Mouse (Mus musculus): ENCODE data around the gene Kcnn3. TPM values are rescaled to one million over a fixed set of nuclear protein-coding genes. Genes with fewer than 3 reads are reported as not detected.
A peak's percentile ranks its signal among the peaks of the same experiment; 100 is the strongest.

Kcnn3 gene
- polyA plus RNA-seq, 1 experiment from 2014 or later: 1.1 TPM

- Histone ChIP-seq H3K9me3 (no peaks in the 10 kb centered on the region), H3K4me3 (no peak overlapping the region), H3K27me3 (ENCODE audit: insufficient read depth, poor library complexity, severe bottlenecking) (no peaks in the 10 kb centered on the region), H3K36me3 (no peaks in the 10 kb centered on the region), H3K27ac (no peak overlapping the region), H3K4me1 (peaks cover 7% of the 10 kb centered on the region; the same call in 1 of the 2 replicates)
- 79% methylated on average over 12 of the region's 12 CpGs for WGBS
- DNase-seq (ENCODE audit: low spot score): no peak
These were observed 152.8 kb downstream of the Kcnn3 start for GRCm38 (mm10) chr3:89672573-89673317.

- H3K27ac ChIP-seq: no peak overlapping the region
- peaks cover 10% of the 10 kb centered on the region; the same call in 1 of the 2 replicates for H3K27me3 ChIP-seq (ENCODE audit: insufficient read depth, poor library complexity, severe bottlenecking)
- H3K4me3 ChIP-seq: no peak overlapping the region
- DNase-seq (ENCODE audit: low spot score): no peak
- H3K4me1 ChIP-seq: no peaks in the 10 kb centered on the region
- no peaks in the 10 kb centered on the region for H3K9me3 ChIP-seq
- no peaks in the 10 kb centered on the region for H3K36me3 ChIP-seq
- 78% methylated on average over 5 of the region's 5 CpGs for WGBS
These were observed 157.7 kb downstream of the Kcnn3 start for GRCm38 (mm10) chr3:89677617-89678016.

- H3K4me3 ChIP-seq: no peak overlapping the region
- H3K27me3 ChIP-seq (ENCODE audit: insufficient read depth, poor library complexity, severe bottlenecking): peaks cover 33% of the 10 kb centered on the region; the same call in 1 of the 2 replicates
- H3K27ac ChIP-seq: no peak overlapping the region
- no peak for DNase-seq (ENCODE audit: low spot score)
- WGBS: 34% methylated on average over 5 of the region's 5 CpGs
- H3K4me1 ChIP-seq: peaks cover 6% of the 10 kb centered on the region; the same call in 1 of the 2 replicates
- H3K9me3 ChIP-seq: no peaks in the 10 kb centered on the region
- no peaks in the 10 kb centered on the region for H3K36me3 ChIP-seq
These were observed 166.1 kb downstream of the Kcnn3 start for GRCm38 (mm10) chr3:89686031-89686430.

GRCm38 (mm10) chr3:89688694-89689581 is 169.0 kb downstream of the Kcnn3 start:
- peak; percentile 90 for DNase-seq (ENCODE audit: low spot score)
- WGBS: 7% methylated on average over 25 of the region's 25 CpGs
- peak overlapping the region; percentile 74 for H3K27ac ChIP-seq
- H3K9me3 ChIP-seq: no peaks in the 10 kb centered on the region; the same call in 1 of the 2 replicates
- peaks cover 16% of the 10 kb centered on the region; the same call in 1 of the 2 replicates for H3K27me3 ChIP-seq (ENCODE audit: insufficient read depth, poor library complexity, severe bottlenecking)
- H3K4me3 ChIP-seq: peak overlapping the region; percentile 59
- H3K4me1 ChIP-seq: peaks cover 6% of the 10 kb centered on the region; the same call in 1 of the 2 replicates
- no peaks in the 10 kb centered on the region for H3K36me3 ChIP-seq

DNA sequence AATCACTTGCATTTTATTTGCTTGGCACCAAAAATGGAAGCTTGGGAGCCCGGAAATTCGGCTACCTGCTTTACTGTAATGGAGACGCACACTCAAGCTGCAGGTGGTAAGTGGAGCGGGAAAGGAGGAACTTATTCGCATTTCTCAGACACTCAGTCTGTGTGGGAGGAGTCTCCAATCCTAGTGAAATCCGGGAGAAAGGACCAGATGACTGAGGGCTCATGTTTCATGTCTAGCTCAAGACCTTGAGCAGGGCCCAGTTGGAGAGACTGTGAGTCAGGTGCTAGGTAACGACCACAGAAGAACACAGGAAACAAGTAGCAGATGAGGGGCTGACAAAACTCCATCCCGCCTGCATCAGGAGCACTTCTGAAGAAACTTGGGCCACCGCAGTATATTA is 171.8 kb downstream of the Kcnn3 start:
- no peaks in the 10 kb centered on the region; the same call in 1 of the 2 replicates for H3K9me3 ChIP-seq
- WGBS: 64% methylated on average over 9 of the region's 9 CpGs
- H3K27ac ChIP-seq: no peak overlapping the region
- H3K4me3 ChIP-seq: no peak overlapping the region
- DNase-seq (ENCODE audit: low spot score): no peak
- H3K27me3 ChIP-seq (ENCODE audit: insufficient read depth, poor library complexity, severe bottlenecking): peaks cover 14% of the 10 kb centered on the region; the same call in 1 of the 2 replicates
- peaks cover 6% of the 10 kb centered on the region; the same call in 1 of the 2 replicates for H3K4me1 ChIP-seq
- H3K36me3 ChIP-seq: no peaks in the 10 kb centered on the region

DNA sequence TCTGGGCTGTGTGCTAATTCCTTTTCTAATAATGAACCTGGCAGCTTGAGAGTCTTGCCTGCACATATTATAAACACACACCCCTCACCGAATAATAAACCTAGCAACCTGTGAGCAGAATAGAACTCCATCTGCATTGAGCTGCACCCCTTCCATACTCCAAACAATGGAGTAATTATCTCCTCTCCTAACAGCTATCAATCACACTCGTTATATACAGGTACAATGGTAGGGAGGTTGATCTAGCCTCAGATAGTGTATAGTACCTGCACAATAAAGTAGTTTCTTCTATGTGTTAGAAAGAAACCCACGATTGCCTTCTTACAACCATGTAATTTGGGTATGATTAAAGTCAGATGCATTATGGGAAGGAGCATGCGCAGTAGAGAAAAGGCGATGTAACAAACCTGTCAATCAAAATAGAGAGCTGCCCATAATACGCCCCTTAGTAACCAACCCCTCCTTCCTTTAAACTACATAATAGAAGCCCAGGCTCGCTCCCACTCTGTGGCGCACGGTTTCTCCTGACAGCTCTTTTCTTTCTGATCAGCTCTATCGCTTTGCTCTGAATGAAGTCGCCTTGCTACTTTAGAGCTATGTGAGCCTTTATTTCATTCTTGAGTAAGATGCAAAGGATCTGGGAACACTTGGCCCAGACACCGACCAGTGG is 176.3 kb downstream of the Kcnn3 start:
- H3K9me3 ChIP-seq: no peaks in the 10 kb centered on the region; the same call in 1 of the 2 replicates
- no peak for DNase-seq (ENCODE audit: low spot score)
- H3K27ac ChIP-seq: no peak overlapping the region
- peaks cover 5% of the 10 kb centered on the region; the same call in 1 of the 2 replicates for H3K4me1 ChIP-seq
- H3K4me3 ChIP-seq: no peak overlapping the region
- WGBS: 85% methylated on average over 12 of the region's 12 CpGs
- H3K27me3 ChIP-seq (ENCODE audit: insufficient read depth, poor library complexity, severe bottlenecking): no peaks in the 10 kb centered on the region; the same call in 1 of the 2 replicates
- H3K36me3 ChIP-seq: no peaks in the 10 kb centered on the region

DNA sequence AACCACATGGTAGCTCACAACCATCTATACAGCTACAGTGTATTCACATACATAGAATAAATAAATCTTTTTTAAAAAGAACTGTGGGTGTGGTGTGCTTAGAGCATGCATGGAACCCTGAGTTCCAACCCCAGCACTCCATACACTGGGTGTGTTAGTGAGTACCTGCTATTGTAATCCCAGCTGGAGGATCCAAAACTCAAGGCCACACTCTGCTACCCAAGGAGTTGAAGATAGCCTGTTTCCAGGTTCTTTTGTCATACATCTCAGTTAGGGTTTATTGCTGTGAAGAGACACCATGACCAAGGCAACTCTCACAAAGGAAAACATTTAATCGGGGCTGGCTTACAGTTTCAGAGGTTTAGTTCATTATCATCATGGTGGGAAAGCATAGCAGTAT is 179.0 kb downstream of the Kcnn3 start:
- Histone ChIP-seq H3K36me3 (no peaks in the 10 kb centered on the region), H3K27ac (no peak overlapping the region), H3K27me3 (ENCODE audit: insufficient read depth, poor library complexity, severe bottlenecking) (peaks cover 6% of the 10 kb centered on the region; the same call in 1 of the 2 replicates), H3K4me1 (peaks cover 5% of the 10 kb centered on the region; the same call in 1 of the 2 replicates), H3K9me3 (no peaks in the 10 kb centered on the region), H3K4me3 (no peak overlapping the region)
- WGBS: 63% methylated on average over 1 of the region's 1 CpGs
- DNase-seq (ENCODE audit: low spot score): no peak

DNA sequence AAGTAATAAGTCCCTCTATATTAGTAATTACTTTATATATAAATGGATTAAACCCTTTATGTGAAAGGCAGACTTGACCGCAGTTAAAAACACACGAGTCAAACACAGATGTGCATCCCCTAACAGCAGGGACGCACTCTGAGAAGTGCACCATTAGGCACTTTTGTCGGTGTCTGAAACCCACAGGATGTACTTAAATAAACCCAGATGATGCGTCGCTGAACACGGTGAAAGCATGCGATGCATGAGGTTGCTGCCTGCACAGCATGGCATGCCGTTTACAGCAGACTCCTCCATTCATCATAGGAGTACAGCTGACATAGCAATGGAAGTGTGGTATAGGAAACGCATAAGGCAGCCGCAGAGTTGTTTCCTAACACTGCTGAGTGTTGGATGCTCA is 180.5 kb downstream of the Kcnn3 start:
- H3K27me3 ChIP-seq (ENCODE audit: insufficient read depth, poor library complexity, severe bottlenecking): peaks cover 6% of the 10 kb centered on the region; the same call in 1 of the 2 replicates
- H3K27ac ChIP-seq: no peak overlapping the region
- no peak overlapping the region for H3K4me3 ChIP-seq
- H3K36me3 ChIP-seq: no peaks in the 10 kb centered on the region
- no peaks in the 10 kb centered on the region for H3K9me3 ChIP-seq
- H3K4me1 ChIP-seq: peaks cover 5% of the 10 kb centered on the region; the same call in 1 of the 2 replicates
- DNase-seq (ENCODE audit: low spot score): no peak
- 86% methylated on average over 11 of the region's 11 CpGs for WGBS

DNA sequence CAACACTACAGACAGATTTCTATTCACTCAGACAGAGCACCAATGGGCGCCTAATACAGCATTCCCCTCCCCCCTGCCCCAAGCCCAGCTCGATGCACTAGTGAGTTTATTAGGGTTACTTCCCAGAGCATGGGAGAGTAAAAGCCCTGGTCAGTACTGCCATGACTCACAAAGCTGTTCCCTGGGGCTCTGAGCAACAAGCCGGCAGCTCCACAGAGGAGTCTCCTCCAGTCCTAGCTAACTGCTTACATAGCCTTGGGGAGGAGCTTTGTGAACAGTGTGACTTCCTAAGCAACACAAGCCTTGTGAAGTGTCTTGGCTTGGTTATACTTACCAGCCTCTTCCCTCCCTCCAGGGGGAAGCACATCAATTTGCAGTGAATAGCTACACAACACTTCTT is 183.6 kb downstream of the Kcnn3 start:
- Histone ChIP-seq H3K4me1 (no peaks in the 10 kb centered on the region), H3K9me3 (no peaks in the 10 kb centered on the region), H3K36me3 (no peaks in the 10 kb centered on the region), H3K27me3 (ENCODE audit: insufficient read depth, poor library complexity, severe bottlenecking) (peaks cover 6% of the 10 kb centered on the region; the same call in 1 of the 2 replicates), H3K27ac (no peak overlapping the region), H3K4me3 (no peak overlapping the region)
- 50% methylated on average over 3 of the region's 3 CpGs for WGBS
- no peak for DNase-seq (ENCODE audit: low spot score)

GRCm38 (mm10) chr3:89704064-89704463 is 184.1 kb downstream of the Kcnn3 start:
- WGBS: 78% methylated on average over 6 of the region's 6 CpGs
- no peaks in the 10 kb centered on the region for H3K4me1 ChIP-seq
- no peak for DNase-seq (ENCODE audit: low spot score)
- no peaks in the 10 kb centered on the region for H3K9me3 ChIP-seq
- H3K27me3 ChIP-seq (ENCODE audit: insufficient read depth, poor library complexity, severe bottlenecking): peaks cover 6% of the 10 kb centered on the region; the same call in 1 of the 2 replicates
- H3K36me3 ChIP-seq: no peaks in the 10 kb centered on the region
- no peak overlapping the region for H3K4me3 ChIP-seq
- no peak overlapping the region for H3K27ac ChIP-seq

DNA sequence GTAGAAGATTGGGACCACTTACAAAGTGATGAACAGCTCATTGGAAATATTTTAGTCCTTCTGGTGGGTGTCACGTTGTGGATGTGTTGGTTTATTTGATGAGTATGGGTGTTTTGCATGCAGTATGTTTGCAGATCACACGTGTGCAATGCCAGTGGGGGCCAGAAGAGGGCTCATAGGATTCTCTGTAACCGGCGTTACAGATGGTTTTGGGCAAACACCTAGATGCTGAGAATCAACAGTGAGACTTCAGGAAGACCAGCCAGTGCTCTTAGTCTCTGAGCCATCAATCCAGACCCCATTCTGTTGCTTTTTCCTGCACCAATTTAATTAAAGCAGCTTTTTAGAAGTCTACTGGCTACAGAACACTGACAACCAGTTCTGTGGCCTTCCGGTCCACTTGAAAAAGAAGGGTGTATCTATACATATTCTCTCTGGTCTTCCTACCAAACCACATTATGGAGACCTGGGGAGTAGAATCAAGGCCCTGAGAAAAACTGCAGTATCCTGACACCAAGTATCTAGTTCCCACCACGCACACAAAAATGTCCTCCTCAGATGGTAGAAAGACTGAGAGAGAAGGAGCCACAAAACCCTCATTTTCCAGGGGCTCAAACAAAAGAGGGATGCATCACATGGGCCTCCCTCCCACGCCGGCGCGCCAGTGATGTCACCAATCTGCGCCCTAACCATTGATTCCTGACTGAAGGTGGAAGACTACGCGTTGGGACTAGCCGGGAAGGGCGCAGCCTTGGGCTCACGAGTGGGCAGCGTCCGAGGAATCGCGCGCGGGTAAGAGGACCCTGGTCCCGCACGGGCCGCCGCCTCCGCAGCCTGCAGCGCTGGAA is 194.6 kb downstream of the Kcnn3 start, which contains the start of gene Adar:
Gene Adar (plus strand): TSS at position 664 of the 848 bp plus-strand sequence.
- peak; percentile 93 for DNase-seq (ENCODE audit: low spot score)
- H3K36me3 ChIP-seq: no peaks in the 10 kb centered on the region
- WGBS: 6% methylated on average over 28 of the region's 28 CpGs
- peaks cover 23% of the 10 kb centered on the region for H3K4me1 ChIP-seq
- H3K4me3 ChIP-seq: peak within 1 kb of the TSS; percentile 99
- H3K27me3 ChIP-seq (ENCODE audit: insufficient read depth, poor library complexity, severe bottlenecking): no peaks in the 10 kb centered on the region
- H3K27ac ChIP-seq: peak within 1 kb of the TSS; percentile 91
- no peaks in the 10 kb centered on the region for H3K9me3 ChIP-seq
